Comparison of ENCODE assay signal across 13 mouse cellular contexts in the genomic region with DNA sequence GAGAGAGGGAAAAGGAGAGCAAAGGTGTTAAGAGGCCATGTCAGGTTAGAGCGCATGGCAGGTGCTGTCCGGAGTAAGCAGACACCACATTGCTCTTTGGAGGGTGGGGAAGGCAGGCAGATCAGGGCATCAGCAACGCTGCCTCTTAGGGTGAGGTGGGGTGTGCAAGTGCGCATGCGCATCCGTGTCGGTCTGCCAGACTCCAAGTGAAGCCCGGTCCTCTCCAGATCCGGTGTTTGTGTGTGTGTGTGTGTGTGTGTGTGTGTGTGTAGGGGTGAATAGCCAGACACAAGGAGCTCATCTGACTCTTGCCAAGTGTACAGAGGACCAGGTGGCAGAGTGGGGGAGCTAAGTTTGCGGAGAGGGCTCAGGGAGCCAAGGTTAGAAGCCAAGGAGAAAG. TPM values are rescaled to one million over a fixed set of nuclear protein-coding genes. Genes with fewer than 3 reads are reported as not detected.
DNase-seq lines count a peak whose midpoint lies in the region; ATAC-seq and TF ChIP-seq lines count a peak whose summit lies in the region.
"Had no signal": no experiment of that assay in that cellular context is flagged by ENCODE, and none has a peak within 500 bp of the region (broad histone marks: within the 10 kb centered on the region; RNA-seq: fewer than 3 reads in every experiment).

No protein-coding gene starts in this region.

- no peak overlapping the region for H3K9ac ChIP-seq in embryonic facial prominence, embryonic 12.5 days
- no peak overlapping the region for H3K9ac ChIP-seq in midbrain, embryonic 12.5 days (replicated peaks)
- no peak overlapping the region for H3K9ac ChIP-seq in midbrain, embryonic 11.5 days (ENCODE audit: low read length)
- H3K9ac ChIP-seq in midbrain, postnatal 0 days (replicated peaks; ENCODE audit: low read length, poor library complexity, severe bottlenecking) = no peak overlapping the region
- H3K9ac ChIP-seq: liver, embryonic 13.5 days had no signal

- H3K9me3 ChIP-seq in embryonic facial prominence, embryonic 12.5 days = no peaks in the 10 kb centered on the region
- H3K9me3 ChIP-seq in embryonic facial prominence, embryonic 10.5 days = no peaks in the 10 kb centered on the region
- H3K9me3 ChIP-seq in midbrain, embryonic 12.5 days = no peaks in the 10 kb centered on the region
- H3K9me3 ChIP-seq in midbrain, embryonic 11.5 days (ENCODE audit: control insufficient read depth, low read length) = no peaks in the 10 kb centered on the region
- H3K9me3 ChIP-seq in midbrain, postnatal 0 days (ENCODE audit: low read length) = no peaks in the 10 kb centered on the region
- H3K9me3 ChIP-seq: liver, embryonic 13.5 days had no signal

- H3K36me3 ChIP-seq in embryonic facial prominence, embryonic 12.5 days = peaks cover 34% of the 10 kb centered on the region
- H3K36me3 ChIP-seq in embryonic facial prominence, embryonic 10.5 days (replicated peaks) = peaks cover 53% of the 10 kb centered on the region
- peaks cover 43% of the 10 kb centered on the region for H3K36me3 ChIP-seq in midbrain, embryonic 12.5 days
- peaks cover 4% of the 10 kb centered on the region; the same call in 1 of the 2 replicates for H3K36me3 ChIP-seq in midbrain, embryonic 11.5 days (ENCODE audit: control insufficient read depth, insufficient read depth, low read length)
- peaks cover 21% of the 10 kb centered on the region for H3K36me3 ChIP-seq in midbrain, postnatal 0 days (ENCODE audit: insufficient read depth, low read length)

- no peaks in the 10 kb centered on the region for H3K27me3 ChIP-seq in embryonic facial prominence, embryonic 12.5 days
- H3K27me3 ChIP-seq in embryonic facial prominence, embryonic 10.5 days (replicated peaks; ENCODE audit: low read depth, poor library complexity, severe bottlenecking) = no peaks in the 10 kb centered on the region
- no peaks in the 10 kb centered on the region for H3K27me3 ChIP-seq in midbrain, embryonic 12.5 days
- H3K27me3 ChIP-seq in midbrain, embryonic 11.5 days (ENCODE audit: control insufficient read depth, insufficient read depth, low read length) = no peaks in the 10 kb centered on the region
- H3K27me3 ChIP-seq in cerebellum, adult 2 months (ENCODE audit: control insufficient read depth, insufficient read depth, low read length) = no peaks in the 10 kb centered on the region
- no peaks in the 10 kb centered on the region for H3K27me3 ChIP-seq in midbrain, postnatal 0 days (ENCODE audit: insufficient read depth, low read length)
- H3K27me3 ChIP-seq: liver, embryonic 13.5 days had no signal

- 0 out of 2 replicates have a peak overlapping the region, but pooled peaks have one; percentile 30 for H3K27ac ChIP-seq in embryonic facial prominence, embryonic 12.5 days
- H3K27ac ChIP-seq in embryonic facial prominence, embryonic 10.5 days (replicated peaks) = no peak overlapping the region
- peak overlapping the region; percentile 42; the same call in 1 of the 2 replicates for H3K27ac ChIP-seq in midbrain, embryonic 12.5 days (replicated peaks)
- no peak overlapping the region for H3K27ac ChIP-seq in midbrain, embryonic 11.5 days (ENCODE audit: low read depth, low read length)
- no peak overlapping the region for H3K27ac ChIP-seq in cerebellum, adult 2 months (ENCODE audit: insufficient read depth, low read length)
- no peak overlapping the region for H3K27ac ChIP-seq in midbrain, postnatal 0 days (ENCODE audit: low read depth, low read length)
- H3K27ac ChIP-seq: liver, embryonic 13.5 days; macrophage had no signal

- H3K4me1 ChIP-seq in embryonic facial prominence, embryonic 12.5 days = peaks cover 12% of the 10 kb centered on the region
- H3K4me1 ChIP-seq in embryonic facial prominence, embryonic 10.5 days = peaks cover 52% of the 10 kb centered on the region
- peaks cover 14% of the 10 kb centered on the region for H3K4me1 ChIP-seq in midbrain, embryonic 12.5 days
- peaks cover 6% of the 10 kb centered on the region; the same call in 1 of the 2 replicates for H3K4me1 ChIP-seq in midbrain, embryonic 11.5 days (ENCODE audit: control insufficient read depth, insufficient read depth, low read length)
- peaks cover 10% of the 10 kb centered on the region; the same call in 1 of the 2 replicates for H3K4me1 ChIP-seq in cerebellum, adult 2 months (ENCODE audit: control insufficient read depth, insufficient read depth, low read length)
- no peaks in the 10 kb centered on the region for H3K4me1 ChIP-seq in midbrain, postnatal 0 days (ENCODE audit: insufficient read depth, low read length)

- no peak for TF ChIP-seq CTCF in cerebellum, adult 2 months (IDR thresholded peaks at IDR 0.05; ENCODE audit: borderline replicate concordance, insufficient read depth, low read depth, low read length)
- TF ChIP-seq CTCF in midbrain, postnatal 0 days (IDR thresholded peaks at IDR 0.05) = no peak

- H3K4me3 ChIP-seq in embryonic facial prominence, embryonic 12.5 days = no peak overlapping the region
- no peak overlapping the region for H3K4me3 ChIP-seq in embryonic facial prominence, embryonic 10.5 days
- H3K4me3 ChIP-seq in midbrain, embryonic 12.5 days = no peak overlapping the region
- H3K4me3 ChIP-seq in midbrain, embryonic 11.5 days (ENCODE audit: low read depth, low read length) = no peak overlapping the region
- peak overlapping the region; percentile 31 for H3K4me3 ChIP-seq in cerebellum, adult 2 months (replicated peaks; ENCODE audit: insufficient read depth, low read depth, low read length)
- no peak overlapping the region for H3K4me3 ChIP-seq in midbrain, postnatal 0 days (ENCODE audit: low read depth, low read length)
- H3K4me3 ChIP-seq: liver, embryonic 13.5 days had no signal

- DNase-seq in embryonic facial prominence, embryonic 10.5 days (ENCODE audit: low spot score) = no peak
- no peak for DNase-seq in midbrain, embryonic 11.5 days (ENCODE audit: low spot score, missing footprints)
- DNase-seq in cerebellum, adult 2 months = peak; percentile 63 to 66
- DNase-seq in midbrain, postnatal 0 days (ENCODE audit: low spot score) = peak; percentile 45
- DNase-seq in spleen, postnatal 10 days (ENCODE audit: low spot score in 2 of 2) = no peak
- DNase-seq in lung, adult 18-20 months = no peak
- DNase-seq: B cell, adult 2 months; gastrocnemius, postnatal 10 days; liver, embryonic 13.5 days had no signal

- WGBS in embryonic facial prominence, embryonic 12.5 days = 77% methylated on average over 10 of the region's 10 CpGs
- 68% methylated on average over 10 of the region's 10 CpGs for WGBS in embryonic facial prominence, embryonic 10.5 days
- WGBS in midbrain, embryonic 12.5 days = 73% methylated on average over 10 of the region's 10 CpGs
- 73% methylated on average over 10 of the region's 10 CpGs for WGBS in midbrain, embryonic 11.5 days
- WGBS in cerebellum, adult 2 months = 20% methylated on average over 10 of the region's 10 CpGs
- 57% methylated on average over 10 of the region's 10 CpGs for WGBS in midbrain, postnatal 0 days

- H3K4me2 ChIP-seq in embryonic facial prominence, embryonic 12.5 days (replicated peaks) = no peak overlapping the region
- no peak overlapping the region for H3K4me2 ChIP-seq in midbrain, embryonic 12.5 days (replicated peaks)
- H3K4me2 ChIP-seq in midbrain, embryonic 11.5 days = no peak overlapping the region
- no peak overlapping the region for H3K4me2 ChIP-seq in midbrain, postnatal 0 days (ENCODE audit: low read depth, low read length, poor library complexity, severe bottlenecking)
- H3K4me2 ChIP-seq: liver, embryonic 13.5 days had no signal

- ATAC-seq in embryonic facial prominence, embryonic 12.5 days (ENCODE audit: insufficient number of reproducible peaks, insufficient read depth, low FRiP score, low TSS enrichment) = no peak
- no peak for ATAC-seq in midbrain, embryonic 12.5 days (ENCODE audit: low FRiP score, low read depth)
- ATAC-seq in midbrain, embryonic 11.5 days (ENCODE audit: low FRiP score) = no peak
- ATAC-seq in midbrain, postnatal 0 days (ENCODE audit: low FRiP score) = no peak
- ATAC-seq: intestine, postnatal 0 days had no signal

- TF ChIP-seq POLR2A in cerebellum, adult 2 months (IDR thresholded peaks at IDR 0.05; ENCODE audit: borderline replicate concordance, insufficient read depth, low read length) = no peak

RNA-seq across cellular contexts. Expression of gene Mdfi, which starts 31.5 kb away (rescaled TPM):
- polyA plus RNA-seq in embryonic facial prominence, embryonic 12.5 days (2016; fragmentation: Nextera tagmentation; extraction: Ambion mirVana) = 35.6 and 49.2 TPM in 2 replicates
- polyA plus RNA-seq in embryonic facial prominence, embryonic 10.5 days (2016; fragmentation: Nextera tagmentation; extraction: Ambion mirVana) = 21.0 and 25.1 TPM in 2 replicates
- polyA plus RNA-seq in midbrain, embryonic 12.5 days (2016; fragmentation: Nextera tagmentation; extraction: Ambion mirVana) = 7.6 and 11.7 TPM in 2 replicates
- 24.7 and 25.7 TPM in 2 replicates for polyA plus RNA-seq in midbrain, embryonic 11.5 days (2014; fragmentation: Nextera tagmentation; extraction: Ambion mirVana)
- 24.1 and 32.5 TPM in 2 replicates for polyA plus RNA-seq in cerebellum, adult 2 months (2012; rRNA removed)
- 19.2 and 21.4 TPM in 2 replicates for total RNA-seq in midbrain, postnatal 0 days (2014; rRNA removed)
- polyA plus RNA-seq in midbrain, postnatal 0 days (2015; fragmentation: Nextera tagmentation; extraction: Ambion mirVana) = 1.3 and 1.6 TPM in 2 replicates
- polyA plus RNA-seq: macrophage had no signal

RNA-seq across cellular contexts. Expression of gene Foxp4, which starts 58.4 kb away (rescaled TPM):
- 51.0 and 52.4 TPM in 2 replicates for polyA plus RNA-seq in embryonic facial prominence, embryonic 12.5 days (2016; fragmentation: Nextera tagmentation; extraction: Ambion mirVana)
- 26.9 and 28.1 TPM in 2 replicates for polyA plus RNA-seq in embryonic facial prominence, embryonic 10.5 days (2016; fragmentation: Nextera tagmentation; extraction: Ambion mirVana)
- 34.5 and 35.3 TPM in 2 replicates for polyA plus RNA-seq in midbrain, embryonic 12.5 days (2016; fragmentation: Nextera tagmentation; extraction: Ambion mirVana)
- 24.6 and 27.5 TPM in 2 replicates for polyA plus RNA-seq in midbrain, embryonic 11.5 days (2014; fragmentation: Nextera tagmentation; extraction: Ambion mirVana)
- 52.4 and 55.4 TPM in 2 replicates for polyA plus RNA-seq in cerebellum, adult 2 months (2012; rRNA removed)
- 129 and 200 TPM in 2 replicates for total RNA-seq in midbrain, postnatal 0 days (2014; rRNA removed)
- 50.8 and 55.4 TPM in 2 replicates for polyA plus RNA-seq in midbrain, postnatal 0 days (2015; fragmentation: Nextera tagmentation; extraction: Ambion mirVana)

Comparison
In these comparisons a context has a peak if more than half of its experiments do, and no peak if none do; other contexts are left out.
1. H3K27ac ChIP-seq: peak in embryonic facial prominence, embryonic 12.5 days (single experiment) and midbrain, embryonic 12.5 days (single experiment); none in embryonic facial prominence, embryonic 10.5 days (single experiment), midbrain, embryonic 11.5 days (single experiment), cerebellum, adult 2 months (single experiment) and midbrain, postnatal 0 days (single experiment).
2. DNase-seq: peak in cerebellum, adult 2 months (2 of 2) and midbrain, postnatal 0 days (single experiment); none in embryonic facial prominence, embryonic 10.5 days (single experiment), midbrain, embryonic 11.5 days (single experiment), spleen, postnatal 10 days (0 of 2) and lung, adult 18-20 months (0 of 2).